Mouse (Mus musculus) macrophage (primary cell): Measurements from ENCODE around the gene Pmm1. TPM values are rescaled to one million over a fixed set of nuclear protein-coding genes. Genes with fewer than 3 reads are reported as not detected.

Experiments
- H3K27ac ChIP-seq: fragments of 350-480 bp; formaldehyde crosslinking; 2 replicates; pipeline ENCODE4 v1.9.0; 2021
- H3K36me3 ChIP-seq: fragments of 350-480 bp; formaldehyde crosslinking; 2 replicates; pipeline ENCODE4 v1.9.0; 2021; ENCODE audit errors: inconsistent target
- H3K4me3 ChIP-seq: fragments of 350-480 bp; formaldehyde crosslinking; 2 replicates; pipeline ENCODE4 v1.9.0; 2021; ENCODE audit errors: inconsistent target
- H3K79me2 ChIP-seq: fragments of 350-480 bp; formaldehyde crosslinking; 2 replicates; pipeline ENCODE4 v1.9.0; 2021; ENCODE audit errors: inconsistent target
- WGBS: methylation state at CpG from one replicate; pipeline ENCODE4 v1.1.7; 2026; ENCODE audit warnings: inconsistent platforms; ENCODE audit not compliant: missing documents; 5-methylcytosine and 5-hydroxymethylcytosine counted together
- polyA plus RNA-seq: library from polyadenylated mRNA; stranded (reverse); fragments of 250-400 nt; gene quantifications from 3 replicates; pipeline ENCODE4 v1.2.4, GENCODE M21; 2018; ENCODE audit warnings: inconsistent platforms

Gene Pmm1
- polyA plus RNA-seq, 1 experiment from 2014 or later = 10.2 TPM

GRCm38 (mm10) chr15:81949076-81949475 lies 11.7 kb downstream of the Pmm1 start:
- Histone ChIP-seq H3K36me3 (no peaks in the 10 kb centered on the region), H3K27ac (no peak overlapping the region), H3K4me3 (no peak overlapping the region), H3K79me2 (no peaks in the 10 kb centered on the region)
- 86% methylated on average over 10 of the region's 10 CpGs for WGBS

- Histone ChIP-seq H3K36me3 (no peaks in the 10 kb centered on the region), H3K79me2 (no peaks in the 10 kb centered on the region), H3K27ac (no peak overlapping the region), H3K4me3 (no peak overlapping the region)
- 58% methylated on average over 9 of the region's 9 CpGs for WGBS
Measured at GRCm38 (mm10) chr15:81943176-81943749, 17.5 kb downstream of the Pmm1 start.

GRCm38 (mm10) chr15:81941010-81941409 lies 19.7 kb downstream of the Pmm1 start:
- Histone ChIP-seq H3K79me2 (no peaks in the 10 kb centered on the region), H3K36me3 (no peaks in the 10 kb centered on the region), H3K27ac (no peak overlapping the region), H3K4me3 (no peak overlapping the region)
- 96% methylated on average over 2 of the region's 2 CpGs for WGBS

GRCm38 (mm10) chr15:81940219-81940618 lies 20.5 kb downstream of the Pmm1 start:
- Histone ChIP-seq H3K79me2 (no peaks in the 10 kb centered on the region), H3K4me3 (no peak overlapping the region), H3K27ac (no peak overlapping the region), H3K36me3 (no peaks in the 10 kb centered on the region)
- 92% methylated on average over 5 of the region's 5 CpGs for WGBS

GRCm38 (mm10) chr15:81939774-81940173 lies 21.0 kb downstream of the Pmm1 start:
- H3K4me3 ChIP-seq = no peak overlapping the region
- no peak overlapping the region for H3K27ac ChIP-seq
- no peaks in the 10 kb centered on the region for H3K79me2 ChIP-seq
- H3K36me3 ChIP-seq = no peaks in the 10 kb centered on the region
- WGBS = 98% methylated on average over 4 of the region's 4 CpGs

- no peak overlapping the region for H3K27ac ChIP-seq
- 93% methylated on average over 10 of the region's 10 CpGs for WGBS
- no peaks in the 10 kb centered on the region for H3K79me2 ChIP-seq
- no peaks in the 10 kb centered on the region for H3K36me3 ChIP-seq
- no peak overlapping the region for H3K4me3 ChIP-seq
Measured at GRCm38 (mm10) chr15:81939157-81939715, 21.5 kb downstream of the Pmm1 start.

- 56% methylated on average over 2 of the region's 2 CpGs for WGBS
Measured at GRCm38 (mm10) chr15:81938246-81938645, 22.5 kb downstream of the Pmm1 start.

GRCm38 (mm10) chr15:81937098-81937972 lies 23.4 kb downstream of the Pmm1 start:
- no peaks in the 10 kb centered on the region for H3K79me2 ChIP-seq
- WGBS = 50% methylated on average over 16 of the region's 19 CpGs
- no peaks in the 10 kb centered on the region for H3K36me3 ChIP-seq
- no peak overlapping the region for H3K4me3 ChIP-seq
- no peak overlapping the region for H3K27ac ChIP-seq

More at GRCm38 (mm10) chr15:81938246-81938645, 22.5 kb downstream of the Pmm1 start:
- Histone ChIP-seq H3K27ac (0 out of 2 replicates have a peak overlapping the region, but pooled peaks have one; percentile 8), H3K79me2 (no peaks in the 10 kb centered on the region), H3K4me3 (no peak overlapping the region), H3K36me3 (no peaks in the 10 kb centered on the region)

- Histone ChIP-seq H3K27ac (no peak within 1 kb of the TSS), H3K4me3 (no peak within 1 kb of the TSS), H3K36me3 (no peaks in the 10 kb centered on the region), H3K79me2 (no peaks in the 10 kb centered on the region)
- 65% methylated on average over 10 of the region's 12 CpGs for WGBS
Measured at GRCm38 (mm10) chr15:81936679-81937078, 24.1 kb downstream of the Pmm1 start, which contains the start of gene Csdc2. Gene Csdc2 (plus strand): TSS chr15:81936759.

- Histone ChIP-seq H3K36me3 (no peaks in the 10 kb centered on the region), H3K79me2 (no peaks in the 10 kb centered on the region), H3K27ac (no peak overlapping the region), H3K4me3 (no peak overlapping the region)
- 63% methylated on average over 6 of the region's 7 CpGs for WGBS
Measured at GRCm38 (mm10) chr15:81935869-81936637, 24.7 kb downstream of the Pmm1 start.

GRCm38 (mm10) chr15:81933986-81934385 lies 26.7 kb downstream of the Pmm1 start:
- H3K27ac ChIP-seq = peak overlapping the region; percentile 46
- WGBS = 8% methylated on average over 1 of the region's 1 CpGs
- H3K4me3 ChIP-seq = no peak overlapping the region

GRCm38 (mm10) chr15:81932951-81933470 lies 27.7 kb downstream of the Pmm1 start:
- H3K27ac ChIP-seq = peak overlapping the region; percentile 46; the same call in 1 of the 2 replicates
- H3K79me2 ChIP-seq = no peaks in the 10 kb centered on the region
- no peaks in the 10 kb centered on the region for H3K36me3 ChIP-seq
- WGBS = 54% methylated on average over 12 of the region's 12 CpGs
- no peak overlapping the region for H3K4me3 ChIP-seq

More at GRCm38 (mm10) chr15:81933986-81934385, 26.7 kb downstream of the Pmm1 start:
- H3K36me3 ChIP-seq = no peaks in the 10 kb centered on the region
- H3K79me2 ChIP-seq = no peaks in the 10 kb centered on the region

GRCm38 (mm10) chr15:81928277-81928676 lies 32.5 kb downstream of the Pmm1 start:
- H3K36me3 ChIP-seq = no peaks in the 10 kb centered on the region
- WGBS = 33% methylated on average over 11 of the region's 11 CpGs
- H3K4me3 ChIP-seq = no peak overlapping the region
- peaks cover 11% of the 10 kb centered on the region; the same call in 1 of the 2 replicates for H3K79me2 ChIP-seq
- H3K27ac ChIP-seq = no peak overlapping the region

- Histone ChIP-seq H3K36me3 (no peaks in the 10 kb centered on the region), H3K27ac (no peak overlapping the region), H3K4me3 (no peak overlapping the region), H3K79me2 (peaks cover 11% of the 10 kb centered on the region; the same call in 1 of the 2 replicates)
- WGBS = 18% methylated on average over 4 of the region's 4 CpGs
Measured at GRCm38 (mm10) chr15:81927741-81928140, 33.0 kb downstream of the Pmm1 start.
